Mouse (Mus musculus) MEL (cell line): Measurements from ENCODE around the gene Efnb1. TPM values are rescaled to one million over a fixed set of nuclear protein-coding genes. Genes with fewer than 3 reads are reported as not detected.
A peak's percentile ranks its signal among the peaks of the same experiment; 100 is the strongest.

ENCODE experiments used
- DNase-seq: peaks from one replicate; pipeline ENCODE4 v3.0.0; 2011; ENCODE audit warnings: low read depth, low spot score
- H3K27ac ChIP-seq: 2 replicates; pipeline ENCODE4 v1.5.1; 2012; ENCODE audit warnings: low read depth, mild to moderate bottlenecking, control low read depth, low read length, moderate library complexity; ENCODE audit not compliant: control insufficient read depth
- H3K27me3 ChIP-seq, 2 experiments: fragments of 150-350 bp in 1 of 2; sonication (generic) in 1 of 2; 2 replicates each; pipeline ENCODE4 v1.6.1; 2012; ENCODE audit warnings: low read length in 2 of 2, mild to moderate bottlenecking in 2 of 2, improper control_type of control experiment in 1 of 2, moderate library complexity in 1 of 2; ENCODE audit not compliant: insufficient read depth in 2 of 2, control insufficient read depth in 1 of 2
- H3K36me3 ChIP-seq, 2 experiments: 2 replicates each; pipeline ENCODE4 v1.6.1; 2012 to 2014; ENCODE audit warnings: low read length in 2 of 2, improper control_type of control experiment in 1 of 2, inconsistent platforms in 1 of 2, mild to moderate bottlenecking in 1 of 2; ENCODE audit not compliant: insufficient read depth in 2 of 2, control insufficient read depth in 1 of 2
- H3K4me1 ChIP-seq, 2 experiments: fragments of 150-350 bp in 1 of 2; sonication (generic) in 1 of 2; 2 replicates each; pipeline ENCODE4 v1.6.1; 2012; ENCODE audit warnings: low read length in 2 of 2, improper control_type of control experiment in 1 of 2, mild to moderate bottlenecking in 1 of 2; ENCODE audit not compliant: insufficient read depth in 2 of 2, control insufficient read depth in 1 of 2
- H3K4me3 ChIP-seq, 2 experiments: fragments of 150-350 bp in 1 of 2; sonication (generic) in 1 of 2; 2 replicates each; pipeline ENCODE4 v1.5.1; 2012; ENCODE audit warnings: low read depth in 2 of 2, low read length in 2 of 2, mild to moderate bottlenecking in 2 of 2, moderate library complexity in 2 of 2, control low read depth in 1 of 2, improper control_type of control experiment in 1 of 2; ENCODE audit not compliant: control insufficient read depth in 1 of 2, insufficient read depth in 1 of 2
- H3K79me2 ChIP-seq: 2 replicates; pipeline ENCODE4 v1.6.1; 2012; ENCODE audit warnings: mild to moderate bottlenecking, low read length, moderate library complexity; ENCODE audit not compliant: control insufficient read depth, poor library complexity, insufficient read depth
- H3K9ac ChIP-seq: 2 replicates; pipeline ENCODE4 v1.6.1; 2012; ENCODE audit warnings: low read depth, mild to moderate bottlenecking, control low read depth, low read length, moderate library complexity; ENCODE audit not compliant: control insufficient read depth, poor library complexity, severe bottlenecking
- H3K9me3 ChIP-seq: fragments of 150-350 bp; sonication (generic); replicated peaks from 2 replicates; pipeline ENCODE4 v1.6.1; 2012; ENCODE audit warnings: mild to moderate bottlenecking, low read length, improper control_type of control experiment, moderate library complexity; ENCODE audit not compliant: insufficient read depth
- CHD1 ChIP-seq: IDR thresholded peaks from 2 replicates; pipeline ENCODE4 v1.6.1; 2012; ENCODE audit warnings: low read depth, mild to moderate bottlenecking, inconsistent platforms, low read length, improper control_type of control experiment
- CHD2 ChIP-seq: IDR thresholded peaks from 2 replicates; pipeline ENCODE4 v1.6.1; 2011; ENCODE audit warnings: low read length, improper control_type of control experiment
- E2F4 ChIP-seq: IDR thresholded peaks from 2 replicates; pipeline ENCODE4 v1.6.1; 2011; ENCODE audit warnings: low read depth, low read length, improper control_type of control experiment, borderline replicate concordance
- ETS1 ChIP-seq: IDR thresholded peaks from 2 replicates; pipeline ENCODE4 v1.6.1; 2012; ENCODE audit warnings: low read depth, mild to moderate bottlenecking, inconsistent platforms, low read length, improper control_type of control experiment, moderate library complexity
- GABPA ChIP-seq: IDR thresholded peaks from 2 replicates; pipeline ENCODE4 v1.6.1; 2012; ENCODE audit warnings: low read depth, mild to moderate bottlenecking, inconsistent platforms, low read length, improper control_type of control experiment, moderate library complexity
- HCFC1 ChIP-seq: IDR thresholded peaks from 2 replicates; pipeline ENCODE4 v1.6.1; 2012; ENCODE audit warnings: low read depth, mild to moderate bottlenecking, inconsistent platforms, low read length, improper control_type of control experiment, moderate library complexity
- KAT2A ChIP-seq: conservative IDR thresholded peaks from 2 replicates; pipeline ENCODE4 v1.6.1; 2012; ENCODE audit warnings: low read depth, low read length, improper control_type of control experiment, inconsistent platforms
- MAFK ChIP-seq: IDR thresholded peaks from 2 replicates; pipeline ENCODE4 v1.6.1; 2011; ENCODE audit warnings: low read depth, mild to moderate bottlenecking, low read length, improper control_type of control experiment, borderline replicate concordance
- MAZ ChIP-seq: IDR thresholded peaks from 2 replicates; pipeline ENCODE4 v1.6.1; 2012; ENCODE audit warnings: low read depth, mild to moderate bottlenecking, inconsistent platforms, low read length, improper control_type of control experiment
- MEF2A ChIP-seq: IDR thresholded peaks from 2 replicates; pipeline ENCODE4 v1.6.1; 2014; ENCODE audit warnings: low read depth, mild to moderate bottlenecking, inconsistent platforms, low read length, improper control_type of control experiment; ENCODE audit not compliant: poor library complexity, insufficient replicate concordance, severe bottlenecking; ENCODE audit errors: extremely low read depth
- MXI1 ChIP-seq: IDR thresholded peaks from 2 replicates; pipeline ENCODE4 v1.6.1; 2011; ENCODE audit warnings: mild to moderate bottlenecking, low read depth, low read length, improper control_type of control experiment
- MYB ChIP-seq: IDR thresholded peaks from 2 replicates; pipeline ENCODE4 v1.6.1; 2011; ENCODE audit warnings: mild to moderate bottlenecking, low read depth, low read length, improper control_type of control experiment
- POLR2A ChIP-seq, 2 experiments: IDR thresholded peaks; 2 replicates each; pipeline ENCODE4 v1.6.1; 2011 to 2012; ENCODE audit warnings: low read length in 2 of 2, mild to moderate bottlenecking in 2 of 2, control low read depth in 1 of 2, improper control_type of control experiment in 1 of 2, low read depth in 1 of 2, moderate library complexity in 1 of 2; ENCODE audit not compliant: control insufficient read depth in 1 of 2, insufficient read depth in 1 of 2, poor library complexity in 1 of 2
- RAD21 ChIP-seq: IDR thresholded peaks from 2 replicates; pipeline ENCODE4 v1.6.1; 2011; ENCODE audit warnings: mild to moderate bottlenecking, low read depth, low read length, improper control_type of control experiment
- SMC3 ChIP-seq: IDR thresholded peaks from 2 replicates; pipeline ENCODE4 v1.6.1; 2011; ENCODE audit warnings: low read depth, low read length, improper control_type of control experiment
- TAL1 ChIP-seq: IDR thresholded peaks from 2 replicates; pipeline ENCODE4 v1.6.1; 2012; ENCODE audit warnings: mild to moderate bottlenecking, inconsistent platforms, low read length, moderate library complexity, mixed read lengths
- TBP ChIP-seq: IDR thresholded peaks from 2 replicates; pipeline ENCODE4 v1.8.0; 2011; ENCODE audit warnings: low read depth, low read length, improper control_type of control experiment
- UBTF ChIP-seq: IDR thresholded peaks from 2 replicates; pipeline ENCODE4 v1.6.1; 2012; ENCODE audit warnings: low read depth, mild to moderate bottlenecking, inconsistent platforms, low read length, improper control_type of control experiment, moderate library complexity, borderline replicate concordance; ENCODE audit not compliant: insufficient read depth
- ZC3H11A ChIP-seq: IDR thresholded peaks from 2 replicates; pipeline ENCODE4 v1.6.1; 2012; ENCODE audit warnings: low read depth, mild to moderate bottlenecking, inconsistent platforms, low read length, improper control_type of control experiment
- ZKSCAN1 ChIP-seq: IDR thresholded peaks from 2 replicates; pipeline ENCODE4 v1.6.1; 2012; ENCODE audit warnings: low read depth, mild to moderate bottlenecking, inconsistent platforms, low read length, improper control_type of control experiment, moderate library complexity
- polyA plus RNA-seq, 2 experiments: library from polyadenylated mRNA; stranded (reverse) in 1 of 2; unstranded in 1 of 2; fragments of >175 nt in 1 of 2; fragments of >200 nt in 1 of 2; gene quantifications; 2 replicates each; pipeline versions ENCODE4 v1.2.1 to v1.2.4; 2012; ENCODE audit warnings: low replicate concordance in 2 of 2, low read depth in 1 of 2; ENCODE audit not compliant: insufficient read length in 2 of 2, insufficient read depth in 1 of 2, missing spikeins in 1 of 2
- total RNA-seq: library from RNA; depleted of rRNA; stranded (reverse); fragments of 300-350 nt; gene quantifications from 2 replicates; pipeline ENCODE4 v1.2.3, GENCODE M21; 2012

Efnb1 gene
- total and polyA plus RNA-seq, 3 experiments = 6.0 to 8.2 TPM; not detected in 1

DNA sequence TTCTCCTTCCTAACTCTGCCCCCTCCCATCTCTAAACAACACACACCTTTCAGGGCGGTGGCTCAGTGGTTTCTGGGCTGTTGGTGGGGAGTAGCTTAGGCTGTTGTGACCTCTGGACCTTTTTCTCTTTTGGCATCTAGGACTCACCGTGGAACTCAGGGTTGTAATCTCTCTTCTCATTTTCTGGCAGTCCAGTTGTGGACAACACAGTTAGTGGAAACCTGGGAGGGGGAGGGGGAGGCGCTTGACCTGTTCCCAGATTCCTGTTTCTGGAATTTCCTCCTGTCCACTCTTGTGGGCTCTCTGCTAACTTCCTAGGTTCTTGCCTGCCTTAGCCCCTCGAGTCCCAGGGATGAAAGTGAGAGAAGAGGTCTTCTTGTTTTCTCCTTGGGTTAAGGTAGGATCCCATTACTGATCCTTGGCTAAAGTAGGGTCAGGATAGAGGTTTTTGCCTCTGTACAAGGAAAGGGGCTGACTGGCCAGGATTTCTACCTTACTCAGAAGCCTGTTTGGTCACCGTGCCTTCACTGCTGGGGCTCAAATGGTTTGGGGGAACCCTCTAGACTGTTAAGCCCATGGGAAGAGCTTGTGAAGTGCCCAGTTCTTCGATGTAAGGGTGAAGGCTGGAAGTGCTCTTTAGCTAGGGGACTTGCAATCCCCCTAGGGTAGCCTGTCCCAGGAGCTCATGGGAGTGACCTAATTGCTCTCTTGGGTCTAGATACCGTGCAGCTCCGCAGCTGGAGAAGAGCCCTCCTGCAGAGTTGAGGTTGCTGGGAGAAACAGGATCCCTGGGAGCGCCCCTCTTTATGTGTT, 2.2 kb downstream of the Efnb1 start:
- no peaks in the 10 kb centered on the region for H3K9me3 ChIP-seq
- no peaks in the 10 kb centered on the region for H3K27me3 ChIP-seq
- DNase-seq = no peak
- no peaks in the 10 kb centered on the region for H3K36me3 ChIP-seq
- TF ChIP-seq ZKSCAN1 = no peak
- no peak for TF ChIP-seq GABPA
- TF ChIP-seq SMC3 = no peak
- TF ChIP-seq MAZ = no peak
- TF ChIP-seq CHD2 = no peak
- no peak for TF ChIP-seq MEF2A
- no peak for TF ChIP-seq POLR2A (IDR thresholded peaks at IDR 0.05; ENCODE audit: control insufficient read depth in 1 of 2, insufficient read depth in 1 of 2, low read depth in 1 of 2, low read length in 2 of 2, poor library complexity in 1 of 2)
- TF ChIP-seq ETS1 = no peak
- TF ChIP-seq MAFK = no peak
- no peak for TF ChIP-seq UBTF
- H3K4me1 ChIP-seq = peaks cover 0 to 6% of the 10 kb centered on the region in 2 experiments; a peak in 1 of 4 replicates
- H3K4me3 ChIP-seq = peak overlapping the region; percentile 69 to 86; a peak in 3 of 4 replicates
- H3K79me2 ChIP-seq = peaks cover 4% of the 10 kb centered on the region; the same call in 1 of the 2 replicates
- no peak overlapping the region for H3K27ac ChIP-seq
- H3K9ac ChIP-seq = no peak overlapping the region

DNA sequence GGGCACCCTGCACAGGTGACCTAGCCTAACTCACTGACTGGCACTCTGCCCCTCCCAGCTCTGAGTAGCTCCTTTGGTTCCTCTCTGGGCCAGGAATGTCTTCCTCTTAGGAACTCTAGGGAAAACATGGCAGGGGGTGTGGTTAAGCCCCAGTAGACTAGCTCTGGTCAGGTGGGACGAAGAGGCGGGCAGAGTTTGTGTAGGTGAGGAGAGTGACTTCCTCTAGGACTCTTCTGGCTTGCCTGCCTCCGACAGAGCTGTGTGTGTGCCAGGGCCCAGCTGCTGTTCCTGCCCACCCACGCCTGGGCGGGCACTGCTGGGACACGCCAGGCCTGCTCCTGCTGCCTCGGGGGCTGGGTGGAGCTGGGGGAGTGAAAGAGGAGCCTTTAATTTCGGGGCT, 5.1 kb downstream of the Efnb1 start:
- H3K9ac ChIP-seq = no peak overlapping the region
- H3K4me3 ChIP-seq = no peak overlapping the region
- no peak overlapping the region for H3K27ac ChIP-seq
- no peak for TF ChIP-seq RAD21
- TF ChIP-seq CHD2 = no peak
- no peak for TF ChIP-seq CHD1
- TF ChIP-seq MXI1 = no peak
- no peak for TF ChIP-seq HCFC1
- no peak for TF ChIP-seq TAL1
- no peak for TF ChIP-seq GABPA
- TF ChIP-seq MYB = no peak
- no peak for TF ChIP-seq E2F4
- TF ChIP-seq SMC3 = no peak
- TF ChIP-seq MAZ = no peak
- TF ChIP-seq ETS1 = no peak
- TF ChIP-seq KAT2A = no peak
- no peak for TF ChIP-seq TBP
- no peak for TF ChIP-seq ZC3H11A
- no peaks in the 10 kb centered on the region for H3K36me3 ChIP-seq
- H3K79me2 ChIP-seq = peaks cover 4% of the 10 kb centered on the region; the same call in 1 of the 2 replicates
- H3K9me3 ChIP-seq = no peaks in the 10 kb centered on the region
- H3K27me3 ChIP-seq = no peaks in the 10 kb centered on the region
- peaks cover 0 to 6% of the 10 kb centered on the region in 2 experiments; a peak in 1 of 4 replicates for H3K4me1 ChIP-seq
- no peak for DNase-seq
